Mouse (Mus musculus): ENCODE data around the gene Mt1.
A peak's percentile ranks its signal among the peaks of the same experiment; 100 is the strongest.
"Not testable (repeated sequence)": the region's sequence is repeated elsewhere in the genome, so short reads cannot be mapped to it uniquely, and the experiment has no call there.

Gene Mt1

GRCm38 (mm10) chr8:94178857-94179712, at the start of gene Mt1:
Gene Mt1 (plus strand): TSS chr8:94179082.
- DNase-seq, result peak; percentile 88

GRCm38 (mm10) chr8:94129133-94129789, 49.6 kb upstream of the Mt1 start:
- no peak for DNase-seq

- DNase-seq, result no peak
Measured at GRCm38 (mm10) chr8:94130126-94130525, 48.8 kb upstream of the Mt1 start.

GRCm38 (mm10) chr8:94132096-94132495, 46.8 kb upstream of the Mt1 start:
- no peak for DNase-seq

GRCm38 (mm10) chr8:94134601-94135000, 44.3 kb upstream of the Mt1 start:
- not testable (repeated sequence) for DNase-seq

GRCm38 (mm10) chr8:94135556-94135955, 43.3 kb upstream of the Mt1 start:
- DNase-seq, result no peak

GRCm38 (mm10) chr8:94136192-94136591, 42.7 kb upstream of the Mt1 start:
- DNase-seq, result no peak

- DNase-seq, result no peak
Measured at GRCm38 (mm10) chr8:94136933-94137332, 41.9 kb upstream of the Mt1 start, which contains the start of gene Mt4. Gene Mt4 (plus strand): TSS chr8:94137197.

GRCm38 (mm10) chr8:94140266-94140795, 38.6 kb upstream of the Mt1 start:
- no peak for DNase-seq

- no peak for DNase-seq
Measured at GRCm38 (mm10) chr8:94148236-94148635, 30.6 kb upstream of the Mt1 start.

GRCm38 (mm10) chr8:94150925-94151324, 28.0 kb upstream of the Mt1 start:
- no peak for DNase-seq

- peak; percentile 30 for DNase-seq
Measured at GRCm38 (mm10) chr8:94152513-94153300, 26.2 kb upstream of the Mt1 start, which contains the start of gene Mt3. Gene Mt3 (plus strand): TSS chr8:94152607.

GRCm38 (mm10) chr8:94153451-94153850, 25.4 kb upstream of the Mt1 start:
- no peak for DNase-seq

GRCm38 (mm10) chr8:94154537-94154936, 24.3 kb upstream of the Mt1 start:
- no peak for DNase-seq

- peak; percentile 35 for DNase-seq
Measured at GRCm38 (mm10) chr8:94156092-94156491, 22.8 kb upstream of the Mt1 start.

- not testable (repeated sequence) for DNase-seq
Measured at GRCm38 (mm10) chr8:94165772-94166171, 13.1 kb upstream of the Mt1 start.

GRCm38 (mm10) chr8:94167244-94167643, 11.6 kb upstream of the Mt1 start:
- DNase-seq, result peak; percentile 94

GRCm38 (mm10) chr8:94169547-94169946, 9.3 kb upstream of the Mt1 start:
- no peak for DNase-seq

GRCm38 (mm10) chr8:94171321-94171755, 7.5 kb upstream of the Mt1 start:
- peak; percentile 47 for DNase-seq

GRCm38 (mm10) chr8:94172075-94172808, 6.6 kb upstream of the Mt1 start, which contains the start of gene Mt2:
Gene Mt2 (plus strand): TSS chr8:94172664.
- DNase-seq, result peak; percentile 77

- DNase-seq, result no peak
Measured at GRCm38 (mm10) chr8:94172809-94173732, 5.8 kb upstream of the Mt1 start.

Measured in kidney, adult 18-20 months (tissue).